Mouse (Mus musculus) heart, embryonic 12.5 days (tissue): ENCODE data around the gene Olfr1377. TPM values are rescaled to one million over a fixed set of nuclear protein-coding genes. Genes with fewer than 3 reads are reported as not detected.
"Not testable (repeated sequence)": the region's sequence is repeated elsewhere in the genome, so short reads cannot be mapped to it uniquely, and the experiment has no call there.

ENCODE experiments used
- ATAC-seq: fragments of 200-750 bp; cut with Nextera tagmentation; 2 replicates; pipeline ENCODE4 v1.8.0; 2017; ENCODE audit warnings: moderate TSS enrichment, moderate library complexity; ENCODE audit not compliant: insufficient number of reproducible peaks, low FRiP score
- H3K27ac ChIP-seq: fragments of 300-500 bp; sonication (generic); 2 replicates; pipeline ENCODE4 v1.5.1; 2016; ENCODE audit warnings: mild to moderate bottlenecking, moderate library complexity; ENCODE audit not compliant: poor library complexity, severe bottlenecking
- H3K27me3 ChIP-seq: fragments of 300-500 bp; sonication (generic); replicated peaks from 2 replicates; pipeline ENCODE4 v1.6.1; 2016; ENCODE audit warnings: mild to moderate bottlenecking, moderate library complexity
- H3K36me3 ChIP-seq: fragments of 300-500 bp; sonication (generic); 2 replicates; pipeline ENCODE4 v1.6.1; 2016; ENCODE audit warnings: mild to moderate bottlenecking, moderate library complexity
- H3K4me1 ChIP-seq: fragments of 300-500 bp; sonication (generic); replicated peaks from 2 replicates; pipeline ENCODE4 v1.6.1; 2016; ENCODE audit warnings: mild to moderate bottlenecking
- H3K4me2 ChIP-seq: fragments of 300-500 bp; sonication (generic); 2 replicates; pipeline ENCODE4 v1.6.1; 2016; ENCODE audit warnings: mild to moderate bottlenecking, moderate library complexity
- H3K4me3 ChIP-seq: fragments of 300-500 bp; sonication (generic); 2 replicates; pipeline ENCODE4 v1.5.1; 2016; ENCODE audit warnings: mild to moderate bottlenecking
- H3K9ac ChIP-seq: fragments of 300-500 bp; sonication (generic); 2 replicates; pipeline ENCODE4 v1.6.1; 2016; ENCODE audit warnings: mild to moderate bottlenecking, moderate library complexity
- H3K9me3 ChIP-seq: fragments of 300-500 bp; sonication (generic); replicated peaks from 2 replicates; pipeline ENCODE4 v1.6.1; 2016; ENCODE audit warnings: mild to moderate bottlenecking, moderate library complexity
- WGBS: fragments of 180-500 bp; shearing (Covaris S2); methylation state at CpG from one replicate; pipeline ENCODE4 v1.1.7; 2016; 5-methylcytosine and 5-hydroxymethylcytosine counted together
- polyA plus RNA-seq: library from polyadenylated mRNA; unstranded; fragments of >200 nt; fragmentation: Nextera tagmentation; extraction: Ambion mirVana; gene quantifications from 2 replicates; pipeline ENCODE4 v1.2.1, GENCODE M21; 2016

The Olfr1377 gene
- polyA plus RNA-seq, 1 experiment from 2014 or later: not detected

- H3K4me3 ChIP-seq: no peak within 1 kb of the TSS
- H3K9me3 ChIP-seq: no peaks in the 10 kb centered on the region
- no peaks in the 10 kb centered on the region for H3K4me1 ChIP-seq
- WGBS: 73% methylated on average over 5 of the region's 5 CpGs
- H3K4me2 ChIP-seq: no peak within 1 kb of the TSS
- H3K27ac ChIP-seq: no peak within 1 kb of the TSS
- H3K9ac ChIP-seq: no peak within 1 kb of the TSS
- ATAC-seq: no peak
- no peaks in the 10 kb centered on the region for H3K27me3 ChIP-seq
- no peaks in the 10 kb centered on the region for H3K36me3 ChIP-seq
These were observed 21.5 kb downstream of the Olfr1377 start, which contains the start of gene Olfr51 for GRCm38 (mm10) chr11:51003296-51003695. Olfr51 (plus strand) TSS chr11:51003596.

- 67% methylated on average over 5 of the region's 5 CpGs for WGBS
- no peak for ATAC-seq
These were observed 30.1 kb downstream of the Olfr1377 start for GRCm38 (mm10) chr11:51011821-51012220.

GRCm38 (mm10) chr11:51013936-51014335, 32.2 kb downstream of the Olfr1377 start, which contains the start of gene Olfr54:
Olfr54 (plus strand) TSS chr11:51014236.
- no peak for ATAC-seq
- H3K36me3 ChIP-seq: no peaks in the 10 kb centered on the region
- no peak within 1 kb of the TSS for H3K9ac ChIP-seq
- H3K4me3 ChIP-seq: no peak within 1 kb of the TSS
- no peak within 1 kb of the TSS for H3K4me2 ChIP-seq
- H3K27ac ChIP-seq: no peak within 1 kb of the TSS
- no peaks in the 10 kb centered on the region for H3K27me3 ChIP-seq
- WGBS: 56% methylated on average over 1 of the region's 1 CpGs
- H3K9me3 ChIP-seq: no peaks in the 10 kb centered on the region
- H3K4me1 ChIP-seq: no peaks in the 10 kb centered on the region

More at GRCm38 (mm10) chr11:51011821-51012220, 30.1 kb downstream of the Olfr1377 start:
- no peak overlapping the region for H3K9ac ChIP-seq
- no peaks in the 10 kb centered on the region for H3K9me3 ChIP-seq
- H3K4me1 ChIP-seq: no peaks in the 10 kb centered on the region
- H3K27ac ChIP-seq: no peak overlapping the region
- no peak overlapping the region for H3K4me2 ChIP-seq
- no peaks in the 10 kb centered on the region for H3K27me3 ChIP-seq
- H3K36me3 ChIP-seq: no peaks in the 10 kb centered on the region
- H3K4me3 ChIP-seq: no peak overlapping the region

GRCm38 (mm10) chr11:51016341-51016740, 34.6 kb downstream of the Olfr1377 start:
- H3K4me3 ChIP-seq: no peak overlapping the region
- no peak for ATAC-seq
- 47% methylated on average over 2 of the region's 2 CpGs for WGBS
- H3K36me3 ChIP-seq: no peaks in the 10 kb centered on the region
- H3K4me2 ChIP-seq: no peak overlapping the region
- H3K27me3 ChIP-seq: no peaks in the 10 kb centered on the region
- H3K4me1 ChIP-seq: no peaks in the 10 kb centered on the region
- H3K9ac ChIP-seq: no peak overlapping the region
- no peak overlapping the region for H3K27ac ChIP-seq
- H3K9me3 ChIP-seq: no peaks in the 10 kb centered on the region

- H3K4me2 ChIP-seq, ATAC-seq, H3K27ac ChIP-seq, H3K4me1 ChIP-seq, H3K4me3 ChIP-seq, H3K9ac ChIP-seq, H3K36me3 ChIP-seq, H3K27me3 ChIP-seq, H3K9me3 ChIP-seq: not testable (repeated sequence)
- WGBS: 80% methylated on average over 11 of the region's 11 CpGs
These were observed 45.0 kb downstream of the Olfr1377 start for GRCm38 (mm10) chr11:51026811-51027210.

- H3K27ac ChIP-seq, H3K4me1 ChIP-seq, ATAC-seq, H3K9ac ChIP-seq, H3K36me3 ChIP-seq, H3K4me3 ChIP-seq, H3K9me3 ChIP-seq, H3K27me3 ChIP-seq, H3K4me2 ChIP-seq: not testable (repeated sequence)
- WGBS: 79% methylated on average over 8 of the region's 8 CpGs
These were observed 47.6 kb downstream of the Olfr1377 start for GRCm38 (mm10) chr11:51029381-51029780.

GRCm38 (mm10) chr11:51030225-51030624, 48.5 kb downstream of the Olfr1377 start:
- Histone ChIP-seq H3K27ac (no peak overlapping the region), H3K4me1 (no peaks in the 10 kb centered on the region), H3K36me3 (no peaks in the 10 kb centered on the region), H3K4me3 (no peak overlapping the region), H3K9ac (no peak overlapping the region), H3K4me2 (no peak overlapping the region), H3K9me3 (peaks cover 3% of the 10 kb centered on the region; the same call in 1 of the 2 replicates), H3K27me3 (no peaks in the 10 kb centered on the region)
- 80% methylated on average over 2 of the region's 2 CpGs for WGBS
- no peak for ATAC-seq

GRCm38 (mm10) chr11:51032851-51033250, 51.1 kb downstream of the Olfr1377 start:
- no peaks in the 10 kb centered on the region for H3K4me1 ChIP-seq
- no peak for ATAC-seq
- 20% methylated on average over 1 of the region's 1 CpGs for WGBS
- no peak overlapping the region for H3K4me2 ChIP-seq
- no peak overlapping the region for H3K9ac ChIP-seq
- H3K36me3 ChIP-seq: no peaks in the 10 kb centered on the region
- no peak overlapping the region for H3K4me3 ChIP-seq
- H3K27me3 ChIP-seq: no peaks in the 10 kb centered on the region
- no peak overlapping the region for H3K27ac ChIP-seq
- no peaks in the 10 kb centered on the region for H3K9me3 ChIP-seq

- H3K4me1 ChIP-seq, H3K27me3 ChIP-seq, H3K9me3 ChIP-seq, H3K4me3 ChIP-seq, H3K9ac ChIP-seq, H3K36me3 ChIP-seq, H3K27ac ChIP-seq, H3K4me2 ChIP-seq, ATAC-seq: not testable (repeated sequence)
These were observed 52.4 kb downstream of the Olfr1377 start for GRCm38 (mm10) chr11:51034141-51034540.

GRCm38 (mm10) chr11:51035951-51036350, 54.2 kb downstream of the Olfr1377 start:
- Histone ChIP-seq H3K4me2 (no peak overlapping the region), H3K9me3 (no peaks in the 10 kb centered on the region), H3K36me3 (no peaks in the 10 kb centered on the region), H3K4me3 (no peak overlapping the region), H3K9ac (no peak overlapping the region), H3K4me1 (no peaks in the 10 kb centered on the region), H3K27me3 (peaks cover 6% of the 10 kb centered on the region), H3K27ac (no peak overlapping the region)
- WGBS: 62% methylated on average over 2 of the region's 2 CpGs
- ATAC-seq: no peak
